Comparison of ENCODE assay signal across 25 mouse cellular contexts in the genomic region with DNA sequence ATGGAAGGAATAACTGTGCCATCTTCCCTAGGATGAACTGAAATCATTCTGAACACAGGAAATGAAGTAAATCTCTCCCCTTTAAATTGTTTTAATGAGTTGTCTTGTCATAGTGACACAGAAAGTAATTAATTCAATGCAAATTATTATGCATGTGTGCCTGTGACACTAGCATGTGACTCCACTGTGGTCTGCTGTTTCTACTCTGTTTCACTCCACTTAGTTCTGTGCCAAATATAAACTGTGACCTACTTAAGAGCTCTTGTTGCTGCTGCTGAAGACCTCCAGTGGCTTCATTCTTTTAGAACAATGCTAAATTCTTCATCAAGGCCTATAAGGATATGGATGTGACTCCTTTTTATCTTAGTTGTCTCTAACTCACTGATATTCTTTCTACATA.
A peak's percentile ranks its signal among the peaks of the same experiment; 100 is the strongest.
DNase-seq lines count a peak whose midpoint lies in the region; ATAC-seq and TF ChIP-seq lines count a peak whose summit lies in the region.
"Had no signal": no experiment of that assay in that cellular context is flagged by ENCODE, and none has a peak within 500 bp of the region (broad histone marks: within the 10 kb centered on the region; RNA-seq: fewer than 3 reads in every experiment).

No protein-coding gene starts in this region.

- H3K27me3 ChIP-seq in hindbrain, postnatal 0 days (ENCODE audit: insufficient read depth, low read length) = no peaks in the 10 kb centered on the region
- no peaks in the 10 kb centered on the region for H3K27me3 ChIP-seq in hindbrain, embryonic 12.5 days
- H3K27me3 ChIP-seq: embryonic facial prominence, embryonic 15.5 days; Patski had no signal

- ATAC-seq in frontal cortex, adult (ENCODE audit: low TSS enrichment) = 0 out of 2 replicates have a peak, but pooled peaks have one; percentile 34
- ATAC-seq in hindbrain, postnatal 0 days = no peak
- no peak for ATAC-seq in hindbrain, embryonic 12.5 days (ENCODE audit: low FRiP score)
- ATAC-seq: activated CD4-positive, CD25-positive, alpha-beta regulatory T cell, adult 4 months; CD4-positive, CD25-positive, alpha-beta regulatory T cell, adult 4 months; forebrain, embryonic 14.5 days; hindbrain, embryonic 16.5 days; Patski had no signal

- no peaks in the 10 kb centered on the region for H3K36me3 ChIP-seq in hindbrain, postnatal 0 days (ENCODE audit: insufficient read depth, low read length)
- H3K36me3 ChIP-seq in hindbrain, embryonic 12.5 days = no peaks in the 10 kb centered on the region
- H3K36me3 ChIP-seq: embryonic facial prominence, embryonic 15.5 days; forebrain, embryonic 10.5 days had no signal

- no peaks in the 10 kb centered on the region for H3K9me3 ChIP-seq in hindbrain, postnatal 0 days (ENCODE audit: low read length)
- no peaks in the 10 kb centered on the region for H3K9me3 ChIP-seq in hindbrain, embryonic 12.5 days (replicated peaks)
- H3K9me3 ChIP-seq: embryonic facial prominence, embryonic 15.5 days; forebrain, embryonic 10.5 days had no signal

- H3K27ac ChIP-seq in hindbrain, postnatal 0 days = no peak overlapping the region
- no peak overlapping the region for H3K27ac ChIP-seq in hindbrain, embryonic 12.5 days
- H3K27ac ChIP-seq: embryonic facial prominence, embryonic 15.5 days; forebrain, embryonic 10.5 days had no signal

- no peak overlapping the region for H3K4me3 ChIP-seq in hindbrain, postnatal 0 days (ENCODE audit: low read length)
- no peak overlapping the region for H3K4me3 ChIP-seq in hindbrain, embryonic 12.5 days
- H3K4me3 ChIP-seq: embryonic facial prominence, embryonic 15.5 days; erythroblast, embryonic 14.5 days; forebrain, embryonic 10.5 days had no signal

- TF ChIP-seq CTCF in hindbrain, postnatal 0 days (IDR thresholded peaks at IDR 0.05; ENCODE audit: low read depth) = no peak

- DNase-seq in frontal cortex, postnatal 36 days (ENCODE audit: low spot score in 2 of 2) = no peak
- peak; percentile 2 for DNase-seq in hindbrain, postnatal 0 days (ENCODE audit: low spot score)
- peak; percentile 61 for DNase-seq in retina, embryonic 14.5 days (ENCODE audit: low spot score)
- DNase-seq in gastrocnemius, adult 18-20 months (ENCODE audit: low spot score) = no peak
- no peak for DNase-seq in adrenal gland, adult 18-20 months (ENCODE audit: low spot score in 2 of 2)
- DNase-seq: adrenal gland, adult 2 months; adrenal gland, postnatal 25 days; B cell, adult 2 months; cerebellum, adult 11 months; cerebellum, adult 8-10 months; cerebellum, postnatal 14 days; embryo, embryonic 11 days; gastrocnemius, postnatal 14 days; heart, postnatal 36 days; kidney, adult 11 months had no signal

- H3K4me1 ChIP-seq in hindbrain, postnatal 0 days (ENCODE audit: insufficient read depth, low read length) = no peaks in the 10 kb centered on the region
- no peaks in the 10 kb centered on the region for H3K4me1 ChIP-seq in hindbrain, embryonic 12.5 days
- H3K4me1 ChIP-seq: embryonic facial prominence, embryonic 15.5 days had no signal

- H3K9ac ChIP-seq in hindbrain, postnatal 0 days (replicated peaks; ENCODE audit: low read length) = no peak overlapping the region
- no peak overlapping the region for H3K9ac ChIP-seq in hindbrain, embryonic 12.5 days
- H3K9ac ChIP-seq: embryonic facial prominence, embryonic 15.5 days had no signal

- H3K4me2 ChIP-seq in hindbrain, postnatal 0 days (ENCODE audit: low read depth, low read length) = no peak overlapping the region
- no peak overlapping the region for H3K4me2 ChIP-seq in hindbrain, embryonic 12.5 days (replicated peaks)
- H3K4me2 ChIP-seq: embryonic facial prominence, embryonic 15.5 days had no signal

Comparison
In these comparisons a context has a peak if more than half of its experiments do, and no peak if none do; other contexts are left out.
1. DNase-seq: peak in hindbrain, postnatal 0 days (single experiment) and retina, embryonic 14.5 days (single experiment); none in frontal cortex, postnatal 36 days (0 of 2), gastrocnemius, adult 18-20 months (single experiment) and adrenal gland, adult 18-20 months (0 of 2).